8 mouse cellular contexts compared by ENCODE assay signal in the genomic region with DNA sequence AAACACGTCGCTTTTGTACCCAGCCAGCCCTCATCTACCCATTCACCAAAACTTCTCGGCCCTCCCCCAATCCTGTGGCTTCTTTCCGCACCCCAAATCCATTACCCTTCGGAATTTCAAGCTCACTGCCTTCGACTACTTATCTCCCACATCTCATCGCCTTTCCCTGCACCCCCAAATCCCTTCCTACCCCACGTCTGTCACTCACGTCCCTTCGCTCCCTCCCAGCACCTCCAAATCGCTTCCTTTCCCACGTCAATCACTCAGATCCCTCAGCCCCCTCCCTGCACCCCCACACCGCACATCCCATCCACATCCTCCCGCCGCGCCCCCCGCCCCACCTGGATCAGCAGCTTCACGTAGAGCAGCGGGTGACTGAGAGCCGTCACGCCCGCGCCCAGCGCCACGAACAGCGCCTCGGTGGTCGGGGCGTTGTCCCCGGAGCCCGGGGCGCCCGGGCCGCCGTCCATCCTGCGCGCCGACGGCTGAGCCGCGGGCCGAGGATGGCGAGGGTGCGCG. TPM values are rescaled to one million over a fixed set of nuclear protein-coding genes. Genes with fewer than 3 reads are reported as not detected.
DNase-seq lines count a peak whose midpoint lies in the region; ATAC-seq and TF ChIP-seq lines count a peak whose summit lies in the region.

No protein-coding gene starts in this region.

- peaks cover 49% of the 10 kb centered on the region for H3K4me1 ChIP-seq in heart, embryonic 13.5 days
- H3K4me1 ChIP-seq in ES-E14 (ENCODE audit: control insufficient read depth in 2 of 2, insufficient read depth in 2 of 2, low read length in 2 of 2, poor library complexity in 1 of 2), result peaks cover 6 to 20% of the 10 kb centered on the region in 2 experiments; a peak in 3 of 4 replicates
- H3K4me1 ChIP-seq in embryonic facial prominence, embryonic 10.5 days, result peaks cover 41% of the 10 kb centered on the region

- peaks cover 26% of the 10 kb centered on the region for H3K36me3 ChIP-seq in heart, embryonic 13.5 days
- peaks cover 6% of the 10 kb centered on the region; the same call in 1 of the 2 replicates for H3K36me3 ChIP-seq in ES-E14 (ENCODE audit: control insufficient read depth, insufficient read depth, low read length, poor library complexity, severe bottlenecking)
- H3K36me3 ChIP-seq in embryonic facial prominence, embryonic 10.5 days (replicated peaks), result peaks cover 32% of the 10 kb centered on the region

- WGBS in heart, embryonic 13.5 days, result under 1% methylated on average over 45 of the region's 45 CpGs
- WGBS in embryonic facial prominence, embryonic 10.5 days, result under 1% methylated on average over 45 of the region's 45 CpGs

- ATAC-seq in heart, embryonic 13.5 days (ENCODE audit: extremely low read depth, insufficient number of reproducible peaks, low FRiP score, low TSS enrichment), result no peak
- no peak for ATAC-seq in monocyte, adult 5-6 weeks (replicated peaks; ENCODE audit: insufficient number of reproducible peaks, low FRiP score, low TSS enrichment, poor library complexity, severe bottlenecking)

- no peak for DNase-seq in heart, postnatal 4 days
- no peak for DNase-seq in ES-E14 (ENCODE audit: low read depth, low spot score)
- no peak for DNase-seq in embryonic facial prominence, embryonic 10.5 days (ENCODE audit: low spot score)
- peak; percentile 66 for DNase-seq in induced T-regulatory cell, adult 2 months (ENCODE audit: low read depth)
- DNase-seq in lung, postnatal 10 days, result peak; percentile 53
- DNase-seq in ovary, adult 18-20 months (ENCODE audit: low spot score), result no peak

- peak overlapping the region; percentile 94 for H3K27ac ChIP-seq in heart, embryonic 13.5 days (replicated peaks)
- peak overlapping the region; percentile 51; the same call in 1 of the 2 replicates for H3K27ac ChIP-seq in ES-E14 (ENCODE audit: insufficient read depth, low read depth, low read length, poor library complexity, severe bottlenecking)
- peak overlapping the region; percentile 97 for H3K27ac ChIP-seq in embryonic facial prominence, embryonic 10.5 days (replicated peaks)

- no peaks in the 10 kb centered on the region for H3K27me3 ChIP-seq in heart, embryonic 13.5 days (replicated peaks)
- H3K27me3 ChIP-seq in embryonic facial prominence, embryonic 10.5 days (replicated peaks; ENCODE audit: low read depth, poor library complexity, severe bottlenecking), result no peaks in the 10 kb centered on the region

- peak overlapping the region; percentile 87 for H3K4me2 ChIP-seq in heart, embryonic 13.5 days

- in situ Hi-C loops in ES-E14 (cut with MboI; ENCODE audit: low sequenced_read_pairs in 2 of 2, unreplicated experiment in 2 of 2), result no loop called here

- peak overlapping the region; percentile 92 for H3K4me3 ChIP-seq in heart, embryonic 13.5 days
- H3K4me3 ChIP-seq in ES-E14 (ENCODE audit: insufficient read depth in 1 of 2, low read depth in 1 of 2, low read length in 2 of 2, poor library complexity in 1 of 2, severe bottlenecking in 1 of 2), result peak overlapping the region; percentile 90 to 96
- peak overlapping the region; percentile 98 for H3K4me3 ChIP-seq in embryonic facial prominence, embryonic 10.5 days

- H3K9ac ChIP-seq in heart, embryonic 13.5 days, result peak overlapping the region; percentile 99
- peak overlapping the region; percentile 88 for H3K9ac ChIP-seq in ES-E14 (ENCODE audit: insufficient read depth, low read depth, low read length, poor library complexity, severe bottlenecking)

- H3K9me3 ChIP-seq in heart, embryonic 13.5 days, result no peaks in the 10 kb centered on the region
- H3K9me3 ChIP-seq in ES-E14 (ENCODE audit: control insufficient read depth, insufficient read depth, low read depth, low read length), result no peaks in the 10 kb centered on the region
- no peaks in the 10 kb centered on the region for H3K9me3 ChIP-seq in embryonic facial prominence, embryonic 10.5 days

TF ChIP-seq in ES-E14, 5 proteins besides CTCF, POLR2A, EP300 and RAD21:
- no peak for TF ChIP-seq MAFK (IDR thresholded peaks at IDR 0.05; ENCODE audit: insufficient read depth, low read depth, low read length)
- no peak for TF ChIP-seq ZC3H11A (IDR thresholded peaks at IDR 0.05; ENCODE audit: borderline replicate concordance, low read depth, low read length)
- TF ChIP-seq HCFC1 (IDR thresholded peaks at IDR 0.05; ENCODE audit: borderline replicate concordance, insufficient read depth, low read length), result no peak
- no peak for TF ChIP-seq ZNF384 (IDR thresholded peaks at IDR 0.05; ENCODE audit: low read depth, low read length)
- no peak for TF ChIP-seq CHD2 (IDR thresholded peaks at IDR 0.05; ENCODE audit: low read depth, low read length)

RNA-seq across cellular contexts. Expression of gene Mtch1, which starts 0.5 kb away (rescaled TPM):
- polyA plus RNA-seq in heart, embryonic 13.5 days (2015; fragmentation: Nextera tagmentation; extraction: Ambion mirVana), result 276 and 287 TPM in 2 replicates
- total RNA-seq in heart, postnatal 4 days (2021), result 100 to 1,000 TPM; 358 to 374 TPM
- total RNA-seq in ES-E14 (2012; rRNA removed), result 187 and 217 TPM in 2 replicates
- 278 and 280 TPM in 2 replicates for polyA plus RNA-seq in embryonic facial prominence, embryonic 10.5 days (2016; fragmentation: Nextera tagmentation; extraction: Ambion mirVana)
- total RNA-seq in monocyte, adult 5-6 weeks (2017), result 56.3 to 71.0 TPM (median 67.0 TPM) in 3 replicates

RNA-seq across cellular contexts. Expression of gene Fgd2, which starts 13.5 kb away (rescaled TPM):
- 3.4 and 3.8 TPM in 2 replicates for polyA plus RNA-seq in heart, embryonic 13.5 days (2015; fragmentation: Nextera tagmentation; extraction: Ambion mirVana)
- total RNA-seq in heart, postnatal 4 days (2021), result 1 to 10 TPM; 2.1 to 2.8 TPM
- 1.9 and 3.8 TPM in 2 replicates for total RNA-seq in ES-E14 (2012; rRNA removed)
- polyA plus RNA-seq in embryonic facial prominence, embryonic 10.5 days (2016; fragmentation: Nextera tagmentation; extraction: Ambion mirVana), result 10.2 and 12.3 TPM in 2 replicates
- total RNA-seq in monocyte, adult 5-6 weeks (2017), result 76.8 to 91.0 TPM (median 79.1 TPM) in 3 replicates

RNA-seq across cellular contexts. Expression of gene Pi16, which starts 29.7 kb away (rescaled TPM):
- 1.9 and 2.4 TPM in 2 replicates for polyA plus RNA-seq in heart, embryonic 13.5 days (2015; fragmentation: Nextera tagmentation; extraction: Ambion mirVana)
- total RNA-seq in heart, postnatal 4 days (2021), result 10 to 100 TPM in 1 of 2 experiments, 1 to 10 TPM in 1; 8.8 to 10.2 TPM
- 0.37 and 0.71 TPM in 2 replicates for total RNA-seq in ES-E14 (2012; rRNA removed)
- polyA plus RNA-seq in embryonic facial prominence, embryonic 10.5 days (2016; fragmentation: Nextera tagmentation; extraction: Ambion mirVana), result 0.65 and 0.91 TPM in 2 replicates
- 16.9 to 37.3 TPM (median 22.0 TPM) in 3 replicates for total RNA-seq in monocyte, adult 5-6 weeks (2017)

Comparison
In these comparisons a context has a peak if more than half of its experiments do, and no peak if none do; other contexts are left out.
1. DNase-seq: peak in induced T-regulatory cell, adult 2 months (single experiment) and lung, postnatal 10 days (single experiment); none in heart, postnatal 4 days (single experiment), ES-E14 (single experiment), embryonic facial prominence, embryonic 10.5 days (single experiment) and ovary, adult 18-20 months (single experiment).
2. RNA of gene Fgd2, which starts 13.5 kb away (total RNA-seq): 76.8 to 91.0 TPM in monocyte, adult 5-6 weeks; 2.1 to 2.8 TPM in heart, postnatal 4 days and 1.9 to 3.8 TPM in ES-E14; every median in the first group is over 10 times any median in the second.
3. Peak in every context shown above with its lines, with median percentiles within 50 percentile points of each other: H3K27ac ChIP-seq and H3K4me3 ChIP-seq.